Mouse (Mus musculus): ENCODE measurements around the gene Ahrr.

DNA sequence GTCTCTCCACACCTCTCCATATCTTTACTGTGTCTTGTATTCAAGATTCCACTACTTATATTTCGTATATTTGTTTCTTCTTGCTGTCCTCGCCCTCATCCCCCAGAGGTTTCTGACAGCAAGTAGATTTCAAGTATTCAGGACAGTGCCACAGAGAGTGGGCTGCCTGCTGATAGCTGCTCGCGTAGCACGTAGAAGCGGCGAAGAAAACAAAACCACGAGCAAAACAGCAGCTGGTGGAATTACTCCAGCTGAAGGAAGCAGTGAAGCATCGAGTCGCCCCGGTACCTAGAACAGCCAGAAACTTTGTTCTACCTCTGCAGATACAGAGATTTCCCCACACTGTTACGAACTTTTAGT is 83.2 kb downstream of the Ahrr start:
- no peak for TF ChIP-seq CTCF (IDR thresholded peaks at IDR 0.05; ENCODE audit: low read depth, low read length)
- no peak for TF ChIP-seq TAL1 (conservative IDR thresholded peaks at IDR 0.05; ENCODE audit: low read depth, low read length)
- TF ChIP-seq GATA2 (IDR thresholded peaks at IDR 0.05; ENCODE audit: borderline replicate concordance, low read depth, low read length) = no peak
